Mouse (Mus musculus) megakaryocyte, embryonic 14.5 days (primary cell): ENCODE results near the gene Tmem210. TPM values are rescaled to one million over a fixed set of nuclear protein-coding genes. Genes with fewer than 3 reads are reported as not detected.

Experiments used
- H3K27me3 ChIP-seq: replicated peaks from 2 replicates; pipeline ENCODE3; 2012; ENCODE audit warnings: inconsistent platforms
- H3K36me3 ChIP-seq: replicated peaks from 2 replicates; pipeline ENCODE3; 2012; ENCODE audit warnings: low read length, inconsistent platforms, mixed read lengths
- H3K4me1 ChIP-seq: 2 replicates; pipeline ENCODE4 v1.6.1; 2012; ENCODE audit warnings: inconsistent platforms
- H3K4me3 ChIP-seq: replicated peaks from 2 replicates; pipeline ENCODE3; 2012; ENCODE audit warnings: moderate library complexity, mild to moderate bottlenecking, inconsistent platforms
- H3K9me3 ChIP-seq: 2 replicates; pipeline ENCODE4 v1.6.1; 2012; ENCODE audit warnings: inconsistent platforms
- FLI1 ChIP-seq: IDR thresholded peaks from 2 replicates; pipeline ENCODE4 v1.6.1; 2012; ENCODE audit warnings: low read length, inconsistent platforms, mixed read lengths
- GATA1 ChIP-seq: IDR thresholded peaks from 3 replicates; pipeline ENCODE4 v1.6.1; 2012; ENCODE audit warnings: mixed read lengths, low read length, inconsistent platforms, borderline replicate concordance
- polyA plus RNA-seq: library from polyadenylated mRNA; stranded (reverse); fragments of >175 nt; gene quantifications from 2 replicates; pipeline ENCODE4 v1.2.3, GENCODE M21; 2012; ENCODE audit warnings: low replicate concordance; ENCODE audit not compliant: insufficient read depth

The Tmem210 gene
- polyA plus RNA-seq, 1 experiment = not detected

GRCm38 (mm10) chr2:25278928-25279882 is 8.7 kb upstream of the Tmem210 start:
- no peaks in the 10 kb centered on the region for H3K9me3 ChIP-seq
- TF ChIP-seq GATA1 = no peak
- no peak for TF ChIP-seq FLI1
- H3K36me3 ChIP-seq = peaks cover 97% of the 10 kb centered on the region

DNA sequence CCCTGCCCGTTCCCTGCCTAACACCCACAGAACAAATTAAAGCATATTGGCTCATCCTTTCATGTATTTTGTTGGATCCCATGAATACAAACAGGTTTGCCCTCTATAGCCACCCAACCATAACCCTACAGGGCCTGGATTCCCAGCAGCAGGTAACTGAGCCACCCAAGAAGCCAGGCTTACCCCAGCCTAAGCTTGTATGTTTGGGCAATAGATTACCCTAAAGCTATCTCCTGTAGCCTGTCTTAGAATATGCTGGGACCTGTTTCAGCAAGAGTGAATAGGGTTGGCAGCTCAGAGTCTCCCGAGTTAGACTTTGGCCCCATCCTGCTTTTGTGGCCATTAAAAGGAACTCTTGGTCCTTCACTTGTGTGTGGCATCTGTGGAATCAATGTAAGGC is 2.4 kb upstream of the Tmem210 start:
- Histone ChIP-seq H3K9me3 (no peaks in the 10 kb centered on the region), H3K27me3 (peaks cover 40% of the 10 kb centered on the region), H3K4me1 (peaks cover 25% of the 10 kb centered on the region), H3K4me3 (no peak overlapping the region), H3K36me3 (peaks cover 59% of the 10 kb centered on the region)
- TF ChIP-seq GATA1 (no peak), FLI1 (no peak)

More at GRCm38 (mm10) chr2:25278928-25279882, 8.7 kb upstream of the Tmem210 start:
- Histone ChIP-seq H3K4me3 (no peak overlapping the region), H3K4me1 (peaks cover 10% of the 10 kb centered on the region; the same call in 1 of the 2 replicates), H3K27me3 (no peaks in the 10 kb centered on the region)

- Histone ChIP-seq H3K4me3 (no peak overlapping the region), H3K9me3 (no peaks in the 10 kb centered on the region), H3K4me1 (peaks cover 33% of the 10 kb centered on the region), H3K27me3 (peaks cover 48% of the 10 kb centered on the region), H3K36me3 (peaks cover 52% of the 10 kb centered on the region)
- TF ChIP-seq FLI1 (no peak), GATA1 (no peak)
Measured at GRCm38 (mm10) chr2:25286314-25286713, 1.6 kb upstream of the Tmem210 start.

DNA sequence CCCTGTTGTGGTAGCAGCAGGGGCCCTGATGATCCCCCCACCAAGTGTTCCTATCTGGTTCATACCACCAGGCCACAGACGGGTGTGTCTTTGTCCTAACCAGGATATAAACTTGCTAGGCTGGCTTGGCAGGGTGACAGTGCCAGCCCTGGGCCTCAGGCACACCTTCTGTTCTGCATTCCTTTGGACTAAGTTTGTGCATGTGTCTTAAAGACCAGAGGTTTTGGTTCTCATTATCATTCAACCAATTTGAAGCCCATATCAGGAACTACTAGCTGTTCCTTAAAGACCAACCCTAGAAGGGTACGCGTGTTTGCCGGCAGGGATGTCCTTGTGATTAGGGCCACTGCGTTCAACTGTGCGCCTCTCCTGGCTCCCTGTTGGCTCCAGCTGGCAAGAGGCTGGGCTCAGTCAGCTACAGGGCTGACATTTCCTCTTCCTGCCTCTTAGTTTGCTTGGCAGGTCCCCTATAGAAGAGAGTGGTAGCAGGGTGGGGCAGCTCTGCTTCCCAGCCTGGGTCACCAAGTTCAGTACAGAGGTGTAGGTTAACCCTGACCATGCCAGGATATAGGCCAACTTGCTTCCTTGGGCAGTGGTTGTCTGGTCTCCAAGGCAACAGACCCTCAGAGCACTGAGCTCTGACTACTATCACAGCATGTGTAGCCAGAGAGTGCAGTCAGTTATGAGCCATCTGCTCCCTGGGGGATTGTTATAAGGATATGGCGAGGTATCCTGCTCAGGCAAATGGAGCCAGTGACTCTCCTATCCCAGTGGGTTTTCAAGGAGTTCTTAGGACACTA is 908 bp upstream of the Tmem210 start:
- TF ChIP-seq FLI1 = no peak
- TF ChIP-seq GATA1 = no peak
- peaks cover 39% of the 10 kb centered on the region for H3K4me1 ChIP-seq
- H3K4me3 ChIP-seq = no peak overlapping the region
- H3K27me3 ChIP-seq = peaks cover 55% of the 10 kb centered on the region
- no peaks in the 10 kb centered on the region for H3K9me3 ChIP-seq
- peaks cover 47% of the 10 kb centered on the region for H3K36me3 ChIP-seq

GRCm38 (mm10) chr2:25288734-25289345 is 895 bp downstream of the Tmem210 start:
- peaks cover 73% of the 10 kb centered on the region for H3K27me3 ChIP-seq

DNA sequence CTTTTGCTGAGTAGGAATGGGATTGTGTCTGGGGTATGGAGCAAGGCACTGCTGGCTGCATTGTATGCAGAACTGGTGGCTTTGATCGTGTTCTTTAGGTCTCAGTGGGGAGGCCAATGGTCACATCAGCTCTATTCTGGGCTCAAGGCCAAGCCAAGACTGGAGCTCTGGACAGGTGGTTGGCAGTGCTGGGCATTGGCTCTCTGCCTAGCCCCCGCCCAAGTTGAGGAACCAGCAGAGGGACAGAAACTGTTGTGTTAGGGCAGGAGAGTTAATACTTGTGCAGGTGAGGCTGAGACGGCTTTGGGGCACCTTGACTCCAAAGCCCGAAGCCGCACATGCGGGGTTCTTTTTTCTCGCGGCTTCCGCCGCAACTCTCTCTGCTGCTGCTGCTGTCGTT is 1.7 kb downstream of the Tmem210 start, which contains the start of gene Lrrc26:
Lrrc26 (plus strand) TSS at position 265 of the 400 bp plus-strand sequence.
- TF ChIP-seq GATA1 (no peak), FLI1 (no peak)
- Histone ChIP-seq H3K4me3 (peak within 1 kb of the TSS; percentile 59), H3K9me3 (no peaks in the 10 kb centered on the region), H3K27me3 (peaks cover 81% of the 10 kb centered on the region), H3K36me3 (peaks cover 21% of the 10 kb centered on the region), H3K4me1 (peaks cover 46% of the 10 kb centered on the region)

More at GRCm38 (mm10) chr2:25288734-25289345, 895 bp downstream of the Tmem210 start:
- Histone ChIP-seq H3K4me3 (no peak overlapping the region), H3K9me3 (no peaks in the 10 kb centered on the region), H3K4me1 (peaks cover 46% of the 10 kb centered on the region), H3K36me3 (peaks cover 29% of the 10 kb centered on the region)
- no peak for TF ChIP-seq FLI1
- TF ChIP-seq GATA1 = no peak

DNA sequence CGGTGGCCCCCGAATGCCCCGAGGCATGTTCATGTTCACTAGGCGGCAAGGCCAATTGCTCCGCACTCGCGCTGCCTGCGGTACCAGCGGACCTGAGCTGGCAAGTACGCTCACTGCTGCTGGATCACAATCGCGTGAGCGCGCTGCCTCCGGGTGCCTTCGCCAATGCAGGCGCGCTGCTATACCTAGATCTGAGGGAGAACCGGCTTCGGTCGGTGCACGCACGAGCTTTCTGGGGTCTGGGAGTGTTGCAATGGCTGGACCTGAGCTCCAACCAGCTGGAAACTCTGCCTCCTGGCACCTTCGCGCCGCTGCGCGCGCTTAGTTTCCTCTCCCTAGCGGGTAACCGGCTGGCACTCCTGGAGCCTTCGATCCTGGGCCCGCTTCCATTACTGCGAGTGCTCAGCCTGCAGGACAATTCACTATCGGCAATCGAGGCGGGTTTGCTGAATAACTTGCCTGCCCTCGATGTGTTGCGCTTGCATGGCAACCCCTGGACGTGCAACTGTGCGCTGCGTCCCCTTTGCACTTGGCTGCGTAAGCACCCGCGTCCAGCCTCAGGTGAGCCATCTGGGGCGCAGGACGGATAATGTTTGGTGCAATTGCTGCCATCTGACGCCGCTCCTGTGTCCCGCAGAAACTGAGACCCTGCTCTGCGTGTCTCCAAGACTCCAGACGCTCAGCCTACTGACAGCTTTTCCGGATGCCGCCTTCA is 2.3 kb downstream of the Tmem210 start:
- Histone ChIP-seq H3K27me3 (peaks cover 87% of the 10 kb centered on the region), H3K4me3 (peak overlapping the region; percentile 59), H3K36me3 (peaks cover 15% of the 10 kb centered on the region), H3K4me1 (peaks cover 46% of the 10 kb centered on the region), H3K9me3 (no peaks in the 10 kb centered on the region)
- no peak for TF ChIP-seq GATA1
- TF ChIP-seq FLI1 = no peak

DNA sequence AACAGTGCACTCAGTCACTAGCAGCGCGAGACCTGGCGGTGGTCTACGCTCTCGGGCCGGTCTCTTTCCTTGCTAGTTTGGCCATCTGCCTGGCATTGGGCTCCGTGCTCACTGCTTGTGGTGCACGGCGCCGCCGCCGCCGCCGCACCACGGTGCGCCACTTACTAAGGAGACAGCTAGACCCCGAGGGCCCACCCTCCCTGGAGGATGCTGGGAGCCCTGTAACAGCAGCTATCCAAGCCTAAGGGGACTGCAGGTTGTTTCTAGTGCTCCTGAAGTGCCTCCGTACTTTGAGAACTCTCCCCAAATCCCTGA is 2.8 kb downstream of the Tmem210 start:
- no peaks in the 10 kb centered on the region for H3K9me3 ChIP-seq
- peaks cover 92% of the 10 kb centered on the region for H3K27me3 ChIP-seq
- H3K36me3 ChIP-seq = peaks cover 10% of the 10 kb centered on the region
- H3K4me1 ChIP-seq = peaks cover 45% of the 10 kb centered on the region
- H3K4me3 ChIP-seq = peak overlapping the region; percentile 59
- no peak for TF ChIP-seq FLI1
- TF ChIP-seq GATA1 = no peak
